Mouse (Mus musculus) ES-Bruce4 (cell line): ENCODE data around the gene Scamp1. TPM values are rescaled to one million over a fixed set of nuclear protein-coding genes. Genes with fewer than 3 reads are reported as not detected.

Experiments
- H3K27ac ChIP-seq: 2 replicates; pipeline ENCODE4 v1.5.1; 2012; ENCODE audit warnings: low read length, inconsistent platforms; ENCODE audit not compliant: insufficient read depth
- H3K27me3 ChIP-seq: 2 replicates; pipeline ENCODE4 v1.6.1; 2012; ENCODE audit warnings: mild to moderate bottlenecking, low read length, inconsistent platforms; ENCODE audit not compliant: control insufficient read depth, poor library complexity, insufficient read depth, severe bottlenecking
- H3K36me3 ChIP-seq: 2 replicates; pipeline ENCODE4 v1.6.1; 2012; ENCODE audit warnings: inconsistent platforms, mild to moderate bottlenecking, low read length, moderate library complexity; ENCODE audit not compliant: control insufficient read depth, poor library complexity, insufficient read depth, severe bottlenecking
- H3K4me1 ChIP-seq: one replicate; pipeline ENCODE4 v1.8.1; 2011; ENCODE audit warnings: low read length; ENCODE audit not compliant: control insufficient read depth, insufficient read depth
- H3K4me3 ChIP-seq: 2 replicates; pipeline ENCODE4 v1.5.1; 2011; ENCODE audit warnings: low read depth, mild to moderate bottlenecking, low read length
- H3K9ac ChIP-seq: 2 replicates; pipeline ENCODE4 v1.6.1; 2012; ENCODE audit warnings: low read depth, mild to moderate bottlenecking, inconsistent platforms; ENCODE audit not compliant: poor library complexity, severe bottlenecking
- H3K9me3 ChIP-seq: replicated peaks from 2 replicates; pipeline ENCODE4 v1.6.1; 2012; ENCODE audit warnings: mild to moderate bottlenecking, low read length, inconsistent platforms; ENCODE audit not compliant: control insufficient read depth, poor library complexity, insufficient read depth, severe bottlenecking
- CTCF ChIP-seq: IDR thresholded peaks from one replicate; pipeline ENCODE4 v1.8.1; 2011; ENCODE audit warnings: low read depth, low read length
- EP300 ChIP-seq: IDR thresholded peaks from 2 replicates; pipeline ENCODE4 v1.6.1; 2011; ENCODE audit warnings: low read depth, low read length; ENCODE audit not compliant: insufficient read depth
- POLR2A ChIP-seq: IDR thresholded peaks from one replicate; pipeline ENCODE4 v1.8.1; 2011; ENCODE audit warnings: low read length; ENCODE audit not compliant: insufficient read depth
- polyA plus RNA-seq: library from polyadenylated mRNA; stranded (reverse); fragments of >200 nt; gene quantifications from 2 replicates; pipeline ENCODE4 v1.2.4, GENCODE M21; 2011; ENCODE audit warnings: low read depth; ENCODE audit not compliant: missing spikeins, insufficient read depth, insufficient read length

Scamp1 gene
- polyA plus RNA-seq, 1 experiment = 43.5 TPM

GRCm38 (mm10) chr13:94198616-94199015, 87.0 kb downstream of the Scamp1 start:
- no peaks in the 10 kb centered on the region for H3K4me1 ChIP-seq
- no peaks in the 10 kb centered on the region for H3K9me3 ChIP-seq
- no peaks in the 10 kb centered on the region for H3K27me3 ChIP-seq
- H3K4me3 ChIP-seq = no peak overlapping the region
- H3K36me3 ChIP-seq = no peaks in the 10 kb centered on the region
- TF ChIP-seq EP300 = no peak
- no peak for TF ChIP-seq POLR2A
- no peak for TF ChIP-seq CTCF
- no peak overlapping the region for H3K9ac ChIP-seq
- no peak overlapping the region for H3K27ac ChIP-seq

GRCm38 (mm10) chr13:94193227-94193626, 92.4 kb downstream of the Scamp1 start:
- Histone ChIP-seq H3K36me3 (no peaks in the 10 kb centered on the region), H3K4me3 (no peak overlapping the region), H3K4me1 (no peaks in the 10 kb centered on the region), H3K27me3 (no peaks in the 10 kb centered on the region), H3K9ac (no peak overlapping the region), H3K27ac (no peak overlapping the region), H3K9me3 (no peaks in the 10 kb centered on the region)
- TF ChIP-seq POLR2A = no peak
- no peak for TF ChIP-seq CTCF
- no peak for TF ChIP-seq EP300

- H3K4me3 ChIP-seq = no peak overlapping the region
- no peaks in the 10 kb centered on the region for H3K27me3 ChIP-seq
- no peaks in the 10 kb centered on the region for H3K36me3 ChIP-seq
- H3K9me3 ChIP-seq = no peaks in the 10 kb centered on the region
- no peak overlapping the region for H3K9ac ChIP-seq
- H3K4me1 ChIP-seq = no peaks in the 10 kb centered on the region
- H3K27ac ChIP-seq = no peak overlapping the region
- no peak for TF ChIP-seq EP300
- TF ChIP-seq POLR2A = no peak
- no peak for TF ChIP-seq CTCF
Measured at GRCm38 (mm10) chr13:94190386-94190785, 95.3 kb downstream of the Scamp1 start.

- TF ChIP-seq EP300 = no peak
- no peak for TF ChIP-seq CTCF
- no peak for TF ChIP-seq POLR2A
- Histone ChIP-seq H3K36me3 (no peaks in the 10 kb centered on the region), H3K4me1 (no peaks in the 10 kb centered on the region), H3K4me3 (no peak overlapping the region), H3K9ac (no peak overlapping the region), H3K27me3 (no peaks in the 10 kb centered on the region), H3K27ac (no peak overlapping the region), H3K9me3 (no peaks in the 10 kb centered on the region)
Measured at GRCm38 (mm10) chr13:94188200-94189086, 97.2 kb downstream of the Scamp1 start.

GRCm38 (mm10) chr13:94185631-94186030, 100.0 kb downstream of the Scamp1 start:
- Histone ChIP-seq H3K9me3 (no peaks in the 10 kb centered on the region), H3K36me3 (no peaks in the 10 kb centered on the region), H3K4me1 (no peaks in the 10 kb centered on the region), H3K27me3 (no peaks in the 10 kb centered on the region), H3K4me3 (no peak overlapping the region), H3K9ac (no peak overlapping the region), H3K27ac (no peak overlapping the region)
- TF ChIP-seq CTCF = no peak
- TF ChIP-seq POLR2A = no peak
- TF ChIP-seq EP300 = no peak

GRCm38 (mm10) chr13:94184726-94185456, 100.8 kb downstream of the Scamp1 start:
- Histone ChIP-seq H3K36me3 (no peaks in the 10 kb centered on the region), H3K27me3 (no peaks in the 10 kb centered on the region), H3K27ac (no peak overlapping the region), H3K9me3 (no peaks in the 10 kb centered on the region), H3K4me3 (no peak overlapping the region), H3K4me1 (no peaks in the 10 kb centered on the region), H3K9ac (no peak overlapping the region)
- no peak for TF ChIP-seq POLR2A
- no peak for TF ChIP-seq EP300
- no peak for TF ChIP-seq CTCF
